Mouse (Mus musculus) heart, adult 18-20 months (tissue): ENCODE results near the gene Dnmt3l. TPM values are rescaled to one million over a fixed set of nuclear protein-coding genes. Genes with fewer than 3 reads are reported as not detected.

ENCODE experiments used
- DNase-seq, 2 experiments: peaks; one replicate each; pipeline ENCODE4 v3.0.0; 2021 to 2022; ENCODE audit warnings: mixed read lengths in 1 of 2
- total RNA-seq, 2 experiments: library from RNA; stranded (reverse); gene quantifications; 2 replicates each; pipeline ENCODE4 v1.2.3; 2021

Gene Dnmt3l
- total RNA-seq, 2 experiments from 2014 or later, result not detected

GRCm38 (mm10) chr10:78037139-78037538, 4.6 kb upstream of the Dnmt3l start:
- DNase-seq, result no peak

GRCm38 (mm10) chr10:78042096-78042495, 349 bp downstream of the Dnmt3l start:
- no peak for DNase-seq

- DNase-seq, result no peak
Measured at GRCm38 (mm10) chr10:78042697-78043405, 1.1 kb downstream of the Dnmt3l start.

GRCm38 (mm10) chr10:78043406-78043836, 1.7 kb downstream of the Dnmt3l start, which contains the start of gene Aire:
Aire (minus strand) TSS chr10:78043610.
- peak; percentile 54 to 63 for DNase-seq

GRCm38 (mm10) chr10:78044531-78044930, 2.8 kb downstream of the Dnmt3l start:
- no peak for DNase-seq

- DNase-seq, result no peak
Measured at GRCm38 (mm10) chr10:78046388-78046787, 4.6 kb downstream of the Dnmt3l start.

- DNase-seq, result no peak
Measured at GRCm38 (mm10) chr10:78048061-78048730, 6.4 kb downstream of the Dnmt3l start.

- DNase-seq, result no peak
Measured at GRCm38 (mm10) chr10:78049519-78050035, 7.8 kb downstream of the Dnmt3l start.

GRCm38 (mm10) chr10:78054633-78055565, 13.2 kb downstream of the Dnmt3l start:
- peak; percentile 61 to 79 for DNase-seq

GRCm38 (mm10) chr10:78057056-78057455, 15.3 kb downstream of the Dnmt3l start:
- DNase-seq, result no peak

- no peak for DNase-seq
Measured at GRCm38 (mm10) chr10:78063122-78063521, 21.4 kb downstream of the Dnmt3l start.

GRCm38 (mm10) chr10:78067226-78067625, 25.5 kb downstream of the Dnmt3l start:
- peak in 1 of 2 experiments; percentile 35 for DNase-seq

GRCm38 (mm10) chr10:78068541-78068940, 26.8 kb downstream of the Dnmt3l start:
- DNase-seq, result no peak

GRCm38 (mm10) chr10:78069101-78070011, 27.6 kb downstream of the Dnmt3l start, which contains the start of gene Icosl:
Icosl (plus strand) TSS chr10:78069302.
- peak; percentile 87 to 93 for DNase-seq

- peak in 1 of 2 experiments; percentile 38 for DNase-seq
Measured at GRCm38 (mm10) chr10:78074151-78074550, 32.4 kb downstream of the Dnmt3l start.

- no peak for DNase-seq
Measured at GRCm38 (mm10) chr10:78074977-78075376, 33.2 kb downstream of the Dnmt3l start.

- no peak for DNase-seq
Measured at GRCm38 (mm10) chr10:78077862-78078261, 36.1 kb downstream of the Dnmt3l start.

- DNase-seq, result no peak
Measured at GRCm38 (mm10) chr10:78078276-78078675, 36.5 kb downstream of the Dnmt3l start.

- peak; percentile 79 to 83 for DNase-seq
Measured at GRCm38 (mm10) chr10:78079955-78080591, 38.3 kb downstream of the Dnmt3l start.

- DNase-seq, result no peak
Measured at GRCm38 (mm10) chr10:78084073-78084472, 42.3 kb downstream of the Dnmt3l start.
